Mouse (Mus musculus): ENCODE data around the gene Mblac1.

- no peak for TF ChIP-seq POLR2A (IDR thresholded peaks at IDR 0.05; ENCODE audit: borderline replicate concordance, low read depth, low read length)
- no peak for TF ChIP-seq CTCF (IDR thresholded peaks at IDR 0.05; ENCODE audit: low read depth, low read length)
These were observed 31.6 kb downstream of the Mblac1 start, which contains the start of gene Nxpe5 for GRCm38 (mm10) chr5:138225700-138226099.

Measured in bone marrow macrophage, adult 2 months (primary cell).